Mouse (Mus musculus) neural tube, embryonic 14.5 days (tissue): ENCODE results near the gene Plxna4. TPM values are rescaled to one million over a fixed set of nuclear protein-coding genes. Genes with fewer than 3 reads are reported as not detected.

Source experiments
- ATAC-seq: fragments of 200-750 bp; cut with Nextera tagmentation; 2 replicates; pipeline ENCODE4 v1.8.0; 2017; ENCODE audit warnings: low read depth, mild to moderate bottlenecking, moderate TSS enrichment, moderate library complexity
- H3K27ac ChIP-seq: fragments of 300-500 bp; sonication (generic); 2 replicates; pipeline ENCODE4 v1.5.1; 2014; ENCODE audit warnings: low read depth, mild to moderate bottlenecking, control low read depth, low read length, moderate library complexity, mixed read lengths
- H3K27me3 ChIP-seq: fragments of 300-500 bp; sonication (generic); 2 replicates; pipeline ENCODE4 v1.6.1; 2014; ENCODE audit warnings: low read length; ENCODE audit not compliant: control insufficient read depth, insufficient read depth
- H3K36me3 ChIP-seq: fragments of 300-500 bp; sonication (generic); 2 replicates; pipeline ENCODE4 v1.6.1; 2014; ENCODE audit warnings: low read length, mixed read lengths; ENCODE audit not compliant: control insufficient read depth, insufficient read depth
- H3K4me1 ChIP-seq: fragments of 300-500 bp; sonication (generic); 2 replicates; pipeline ENCODE4 v1.6.1; 2014; ENCODE audit warnings: low read length; ENCODE audit not compliant: control insufficient read depth, insufficient read depth
- H3K4me2 ChIP-seq: fragments of 300-500 bp; sonication (generic); 2 replicates; pipeline ENCODE4 v1.6.1; 2014; ENCODE audit warnings: mild to moderate bottlenecking, low read depth, low read length, control low read depth
- H3K4me3 ChIP-seq: fragments of 300-500 bp; sonication (generic); 2 replicates; pipeline ENCODE4 v1.5.1; 2014; ENCODE audit warnings: low read depth, low read length, control low read depth, mixed read lengths
- H3K9ac ChIP-seq: fragments of 300-500 bp; sonication (generic); replicated peaks from 2 replicates; pipeline ENCODE4 v1.6.1; 2014; ENCODE audit warnings: low read depth, mild to moderate bottlenecking, control low read depth, low read length, mixed read lengths
- H3K9me3 ChIP-seq: fragments of 300-500 bp; sonication (generic); 2 replicates; pipeline ENCODE4 v1.6.1; 2016; ENCODE audit warnings: low read length; ENCODE audit not compliant: control insufficient read depth
- WGBS: fragments of 180-500 bp; shearing (Covaris S2); extraction: QIAGEN DNeasy Blood & Tissue Kit; methylation state at CpG from one replicate; pipeline ENCODE4 v1.1.7; 2014; 5-methylcytosine and 5-hydroxymethylcytosine counted together
- polyA plus RNA-seq: library from polyadenylated mRNA; unstranded; fragments of >200 nt; fragmentation: Nextera tagmentation; extraction: Ambion mirVana; gene quantifications from 2 replicates; pipeline ENCODE4 v1.2.1, GENCODE M21; 2014

The Plxna4 gene
- polyA plus RNA-seq, 1 experiment from 2014 or later, result 25.1 TPM

DNA sequence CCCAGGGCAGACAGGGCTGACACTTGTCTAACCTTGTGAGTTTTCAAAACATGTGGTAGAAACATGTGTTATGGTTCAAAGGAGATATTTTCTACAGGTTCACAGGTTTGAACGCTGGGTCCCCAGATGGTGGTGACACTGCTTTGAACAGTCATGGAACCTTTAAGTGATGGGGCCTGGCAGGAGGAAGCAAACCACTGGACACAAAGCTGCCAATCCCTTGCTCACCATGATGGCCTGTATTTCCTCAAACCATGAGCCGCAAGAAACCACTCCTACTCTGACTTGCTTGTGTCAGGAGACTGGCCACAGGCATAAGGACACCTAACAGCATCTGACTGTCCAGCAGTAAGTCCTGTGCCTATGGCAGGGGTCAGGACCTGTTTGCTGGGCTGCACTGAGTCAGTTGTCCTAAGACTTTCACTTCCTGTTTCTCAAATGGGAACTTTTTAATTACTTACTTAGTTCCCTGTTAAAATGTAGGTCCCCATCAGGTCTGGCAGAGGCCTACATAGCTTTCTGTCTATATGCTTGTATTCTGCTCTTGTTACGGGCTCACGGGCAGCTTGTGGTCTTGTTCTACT, 403.5 kb downstream of the Plxna4 start:
- H3K27ac ChIP-seq, result no peak overlapping the region
- no peak overlapping the region for H3K4me3 ChIP-seq
- H3K9ac ChIP-seq, result no peak overlapping the region
- no peaks in the 10 kb centered on the region for H3K9me3 ChIP-seq
- H3K36me3 ChIP-seq, result peaks cover 18% of the 10 kb centered on the region
- no peak overlapping the region for H3K4me2 ChIP-seq
- no peak for ATAC-seq
- 97% methylated on average over 4 of the region's 4 CpGs for WGBS
- H3K4me1 ChIP-seq, result no peaks in the 10 kb centered on the region
- no peaks in the 10 kb centered on the region for H3K27me3 ChIP-seq

GRCm38 (mm10) chr6:32183651-32184185, 404.3 kb downstream of the Plxna4 start:
- ATAC-seq, result no peak
- Histone ChIP-seq H3K4me1 (no peaks in the 10 kb centered on the region), H3K27me3 (no peaks in the 10 kb centered on the region), H3K9me3 (no peaks in the 10 kb centered on the region), H3K9ac (no peak overlapping the region), H3K4me3 (no peak overlapping the region), H3K36me3 (peaks cover 13% of the 10 kb centered on the region), H3K4me2 (no peak overlapping the region), H3K27ac (no peak overlapping the region)
- 78% methylated on average over 6 of the region's 6 CpGs for WGBS

GRCm38 (mm10) chr6:32180012-32180358, 408.0 kb downstream of the Plxna4 start:
- Histone ChIP-seq H3K4me3 (no peak overlapping the region), H3K4me1 (no peaks in the 10 kb centered on the region), H3K27me3 (no peaks in the 10 kb centered on the region), H3K9ac (no peak overlapping the region), H3K4me2 (no peak overlapping the region), H3K27ac (no peak overlapping the region), H3K36me3 (peaks cover 11% of the 10 kb centered on the region), H3K9me3 (no peaks in the 10 kb centered on the region)
- WGBS, result 77% methylated on average over 5 of the region's 5 CpGs
- no peak for ATAC-seq

- no peak for ATAC-seq
- Histone ChIP-seq H3K9me3 (no peaks in the 10 kb centered on the region), H3K4me1 (no peaks in the 10 kb centered on the region), H3K4me3 (no peak overlapping the region), H3K4me2 (no peak overlapping the region), H3K36me3 (0 out of 2 replicates have a peak, but pooled peaks cover 6% of the 10 kb centered on the region), H3K27ac (no peak overlapping the region), H3K9ac (no peak overlapping the region), H3K27me3 (no peaks in the 10 kb centered on the region)
- 88% methylated on average over 2 of the region's 2 CpGs for WGBS
These were observed 408.5 kb downstream of the Plxna4 start for GRCm38 (mm10) chr6:32179346-32180011.

DNA sequence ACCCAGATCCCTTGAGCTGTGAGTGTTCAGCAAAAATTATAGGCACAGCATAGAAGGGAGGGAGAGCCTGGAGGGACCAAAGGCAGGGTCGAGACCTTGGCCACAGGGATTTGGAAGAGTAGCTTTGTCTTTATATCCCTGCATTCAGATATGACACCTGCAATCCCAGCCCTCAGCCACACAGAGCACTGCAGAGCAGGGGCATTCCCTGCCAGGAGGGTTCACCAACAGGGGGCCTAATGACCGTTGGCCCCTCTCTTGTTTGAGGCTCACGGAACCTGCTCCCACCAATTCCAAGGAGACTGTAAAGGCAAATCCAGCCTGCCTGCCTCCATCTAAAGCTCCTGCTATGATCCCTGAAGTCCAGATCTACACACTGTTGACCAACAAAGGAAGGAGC, 410.1 kb downstream of the Plxna4 start:
- ATAC-seq, result no peak
- H3K4me2 ChIP-seq, result no peak overlapping the region
- 0 out of 2 replicates have a peak, but pooled peaks cover 6% of the 10 kb centered on the region for H3K36me3 ChIP-seq
- H3K9me3 ChIP-seq, result no peaks in the 10 kb centered on the region
- no peaks in the 10 kb centered on the region for H3K4me1 ChIP-seq
- no peak overlapping the region for H3K9ac ChIP-seq
- no peak overlapping the region for H3K27ac ChIP-seq
- H3K4me3 ChIP-seq, result no peak overlapping the region
- 58% methylated on average over 3 of the region's 3 CpGs for WGBS
- no peaks in the 10 kb centered on the region for H3K27me3 ChIP-seq

DNA sequence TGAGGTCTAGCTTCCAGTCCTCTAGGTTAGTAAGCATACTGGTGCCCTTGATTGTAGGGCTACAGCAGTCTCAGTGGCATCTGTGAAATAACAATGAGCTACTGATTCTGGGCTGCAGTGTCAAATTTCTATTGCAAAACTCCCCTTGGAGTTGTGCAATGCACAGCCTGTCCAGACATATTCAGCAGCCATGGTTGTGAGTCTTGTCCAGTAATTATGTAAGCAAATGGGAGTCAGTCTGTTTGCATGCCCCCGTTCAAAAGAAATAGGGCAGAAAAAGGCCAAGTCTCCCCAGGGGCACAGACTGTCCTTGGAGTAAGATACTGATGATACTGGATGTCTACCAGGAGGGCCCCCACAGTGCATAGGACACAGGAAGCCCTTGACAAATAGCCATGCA, 420.3 kb downstream of the Plxna4 start:
- no peaks in the 10 kb centered on the region for H3K9me3 ChIP-seq
- no peaks in the 10 kb centered on the region for H3K27me3 ChIP-seq
- H3K4me3 ChIP-seq, result no peak overlapping the region
- no peak overlapping the region for H3K4me2 ChIP-seq
- no peak overlapping the region for H3K27ac ChIP-seq
- WGBS, result 55% methylated on average over 1 of the region's 1 CpGs
- ATAC-seq, result no peak
- H3K4me1 ChIP-seq, result no peaks in the 10 kb centered on the region
- H3K36me3 ChIP-seq, result 0 out of 2 replicates have a peak, but pooled peaks cover 3% of the 10 kb centered on the region
- no peak overlapping the region for H3K9ac ChIP-seq

DNA sequence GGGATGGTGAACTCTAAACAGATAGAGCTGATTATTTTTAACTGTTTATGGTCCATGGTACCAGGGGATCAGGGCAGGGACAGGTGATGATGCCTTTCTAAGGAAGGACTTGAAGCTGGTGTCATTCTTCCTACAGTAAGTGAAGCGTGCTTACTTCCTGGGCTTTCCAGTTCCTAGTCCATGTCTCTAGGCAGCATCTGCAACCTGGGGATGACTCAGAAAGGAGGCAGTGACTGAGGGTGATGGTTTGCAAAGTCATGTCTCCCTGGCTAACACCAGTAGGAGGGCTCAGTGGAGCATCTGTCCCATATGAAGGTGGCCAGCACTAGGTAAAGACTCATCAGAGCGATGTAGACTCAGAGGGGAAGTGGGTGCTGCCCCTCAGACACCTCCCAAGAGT, 427.6 kb downstream of the Plxna4 start:
- Histone ChIP-seq H3K4me1 (no peaks in the 10 kb centered on the region), H3K4me3 (no peak overlapping the region), H3K4me2 (no peak overlapping the region), H3K36me3 (peaks cover 9% of the 10 kb centered on the region), H3K27me3 (no peaks in the 10 kb centered on the region), H3K9me3 (no peaks in the 10 kb centered on the region), H3K27ac (no peak overlapping the region), H3K9ac (no peak overlapping the region)
- WGBS, result 91% methylated on average over 2 of the region's 2 CpGs
- ATAC-seq, result no peak

DNA sequence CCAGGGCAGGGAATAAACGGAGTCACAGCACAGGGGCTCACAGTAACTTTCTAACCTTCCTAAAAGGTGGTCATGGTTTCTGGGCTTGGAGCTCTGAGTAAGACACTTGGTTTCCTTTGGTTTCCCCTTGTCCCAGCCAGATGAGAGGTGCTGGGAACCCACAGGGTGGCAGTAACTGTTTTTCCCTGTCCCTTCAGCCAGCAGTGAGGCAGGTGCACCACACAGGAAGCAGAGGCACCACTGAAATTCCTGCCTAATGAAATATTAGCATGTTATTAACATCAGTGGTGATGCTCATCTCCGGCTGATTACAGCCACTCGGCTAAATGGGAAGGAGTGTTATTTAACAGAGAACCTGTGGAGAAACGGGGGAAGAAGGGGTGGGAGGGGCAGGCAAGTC, 428.1 kb downstream of the Plxna4 start:
- Histone ChIP-seq H3K27ac (no peak overlapping the region), H3K27me3 (no peaks in the 10 kb centered on the region), H3K4me3 (no peak overlapping the region), H3K9ac (no peak overlapping the region), H3K4me2 (no peak overlapping the region), H3K9me3 (no peaks in the 10 kb centered on the region), H3K36me3 (peaks cover 9% of the 10 kb centered on the region), H3K4me1 (no peaks in the 10 kb centered on the region)
- 50% methylated on average over 4 of the region's 4 CpGs for WGBS
- ATAC-seq, result no peak

DNA sequence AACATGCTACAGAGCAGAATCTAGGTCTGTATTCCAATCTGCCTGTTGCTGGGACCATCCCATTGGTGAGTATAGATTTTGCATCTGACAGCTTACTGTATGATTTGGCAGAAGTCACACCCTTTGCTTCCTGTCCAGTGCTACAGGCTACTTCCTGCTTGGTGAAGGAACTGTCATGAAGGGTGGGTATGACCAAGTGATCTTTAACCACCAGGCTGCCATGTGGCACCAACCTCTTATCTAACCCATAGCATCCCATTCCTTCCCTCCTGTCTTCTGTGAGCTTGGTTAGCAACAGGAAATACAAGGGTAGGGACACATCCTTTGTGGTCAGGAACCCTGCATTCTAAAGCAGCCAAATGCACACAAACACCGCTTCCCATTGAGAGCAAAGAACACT, 429.6 kb downstream of the Plxna4 start:
- H3K36me3 ChIP-seq, result peaks cover 9% of the 10 kb centered on the region
- no peak overlapping the region for H3K4me3 ChIP-seq
- H3K9ac ChIP-seq, result no peak overlapping the region
- H3K4me2 ChIP-seq, result no peak overlapping the region
- no peaks in the 10 kb centered on the region for H3K27me3 ChIP-seq
- peaks cover 3% of the 10 kb centered on the region; the same call in 1 of the 2 replicates for H3K4me1 ChIP-seq
- H3K27ac ChIP-seq, result no peak overlapping the region
- no peak for ATAC-seq
- 97% methylated on average over 1 of the region's 1 CpGs for WGBS
- no peaks in the 10 kb centered on the region for H3K9me3 ChIP-seq
